In the genomic region with DNA sequence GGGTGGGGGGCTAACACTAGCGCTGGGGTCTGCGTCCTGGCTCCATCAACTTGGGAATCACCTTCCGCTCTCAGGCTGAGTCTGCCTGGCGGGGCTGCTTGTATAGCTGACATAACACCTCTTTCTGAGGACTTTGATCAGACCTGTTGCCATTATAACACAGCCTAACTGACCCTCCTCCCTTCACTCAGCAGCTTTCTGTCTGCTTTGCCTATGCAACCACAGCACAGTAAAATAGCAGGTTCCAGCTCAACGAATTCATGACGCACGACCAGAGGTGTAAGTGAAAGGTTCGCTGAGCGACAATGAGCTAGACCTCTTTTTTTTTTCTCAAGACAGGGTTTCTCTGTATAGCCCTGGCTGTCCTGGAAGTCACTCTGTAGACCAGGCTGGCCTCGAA, we compare ENCODE assay signal across 35 mouse cellular contexts. TPM values are rescaled to one million over a fixed set of nuclear protein-coding genes. Genes with fewer than 3 reads are reported as not detected.
DNase-seq lines count a peak whose midpoint lies in the region; ATAC-seq lines count a peak whose summit lies in the region.
"Had no signal": no experiment of that assay in that cellular context is flagged by ENCODE, and none has a peak within 500 bp of the region (broad histone marks: within the 10 kb centered on the region; RNA-seq: fewer than 3 reads in every experiment).

No protein-coding gene starts in this region.

- 84% methylated on average over 10 of the region's 10 CpGs for WGBS in heart, embryonic 13.5 days
- 65% methylated on average over 10 of the region's 10 CpGs for WGBS in kidney, embryonic 16.5 days
- 89% methylated on average over 10 of the region's 10 CpGs for WGBS in forebrain, embryonic 13.5 days

- intact Hi-C loops in heart, postnatal 36 days (cut with DNase I): loop anchor here (5.0 to 10.0 kb wide), 3 partner anchors 46 to 204 kb away; partner anchors contain the start of genes Ncoa5 and Pcif1

- DNase-seq in heart, postnatal 36 days: no peak
- peak; percentile 16 to 41 for DNase-seq in kidney, adult 8-10 months
- DNase-seq in B cell, adult 2 months: peak; percentile 32 to 44
- DNase-seq in kidney, postnatal 25 days: peak; percentile 18 to 57
- DNase-seq in frontal cortex, postnatal 36 days (ENCODE audit: low spot score in 2 of 2): no peak
- DNase-seq: adrenal gland, postnatal 25 days; cerebellum, adult 11-12 months; cerebellum, postnatal 10 days; gastrocnemius, postnatal 10 days; heart, postnatal 4 days; layer of hippocampus, postnatal 36 days; left cerebral cortex, postnatal 4 days; lung, postnatal 36 days; right cerebral cortex, adult 18-20 months; spleen, adult 18-20 months; thymus, postnatal 4 days had no signal

- H3K4me3 ChIP-seq in heart, embryonic 13.5 days: no peak overlapping the region
- H3K4me3 ChIP-seq in kidney, embryonic 16.5 days (ENCODE audit: low read length): no peak overlapping the region
- no peak overlapping the region for H3K4me3 ChIP-seq in forebrain, embryonic 13.5 days
- H3K4me3 ChIP-seq: embryonic facial prominence, embryonic 13.5 days; forebrain, embryonic 10.5 days; heart, embryonic 15.5 days; hindbrain, embryonic 13.5 days; liver, embryonic 15.5 days; lung, embryonic 15.5 days had no signal

- peak overlapping the region; percentile 4 for H3K9ac ChIP-seq in heart, embryonic 13.5 days
- no peak overlapping the region for H3K9ac ChIP-seq in kidney, embryonic 16.5 days (replicated peaks; ENCODE audit: low read length)
- H3K9ac ChIP-seq in forebrain, embryonic 13.5 days: no peak overlapping the region
- H3K9ac ChIP-seq: embryonic facial prominence, embryonic 13.5 days; heart, embryonic 15.5 days; hindbrain, embryonic 13.5 days; liver, embryonic 15.5 days; lung, embryonic 15.5 days had no signal

- no peaks in the 10 kb centered on the region for H3K27me3 ChIP-seq in heart, embryonic 13.5 days (replicated peaks)
- H3K27me3 ChIP-seq in kidney, embryonic 16.5 days (ENCODE audit: insufficient read depth, low read length): no peaks in the 10 kb centered on the region
- no peaks in the 10 kb centered on the region for H3K27me3 ChIP-seq in forebrain, embryonic 13.5 days
- H3K27me3 ChIP-seq: embryonic facial prominence, embryonic 13.5 days; heart, embryonic 15.5 days; hindbrain, embryonic 13.5 days; liver, embryonic 15.5 days; lung, embryonic 15.5 days had no signal

- H3K27ac ChIP-seq in heart, embryonic 13.5 days (replicated peaks): no peak overlapping the region
- no peak overlapping the region for H3K27ac ChIP-seq in kidney, embryonic 16.5 days (ENCODE audit: low read length)
- H3K27ac ChIP-seq in forebrain, embryonic 13.5 days: no peak overlapping the region
- H3K27ac ChIP-seq: embryonic facial prominence, embryonic 13.5 days; forebrain, embryonic 10.5 days; heart, embryonic 15.5 days; hindbrain, embryonic 13.5 days; liver, embryonic 15.5 days; lung, embryonic 15.5 days; stomach, postnatal 0 days had no signal

- H3K9me3 ChIP-seq in heart, embryonic 13.5 days: no peaks in the 10 kb centered on the region
- H3K9me3 ChIP-seq in kidney, embryonic 16.5 days (ENCODE audit: low read length): no peaks in the 10 kb centered on the region
- H3K9me3 ChIP-seq in forebrain, embryonic 13.5 days (replicated peaks): no peaks in the 10 kb centered on the region
- H3K9me3 ChIP-seq: embryonic facial prominence, embryonic 13.5 days; forebrain, embryonic 10.5 days; heart, embryonic 15.5 days; hindbrain, embryonic 13.5 days; liver, embryonic 15.5 days; lung, embryonic 15.5 days had no signal

- 0 out of 2 replicates have a peak overlapping the region, but pooled peaks have one; percentile 98 for H3K4me2 ChIP-seq in heart, embryonic 13.5 days
- no peak overlapping the region for H3K4me2 ChIP-seq in kidney, embryonic 16.5 days (replicated peaks; ENCODE audit: low read depth, low read length)
- no peak overlapping the region for H3K4me2 ChIP-seq in forebrain, embryonic 13.5 days
- H3K4me2 ChIP-seq: embryonic facial prominence, embryonic 13.5 days; hindbrain, embryonic 13.5 days; liver, embryonic 15.5 days; lung, embryonic 15.5 days; midbrain, embryonic 11.5 days had no signal

- H3K36me3 ChIP-seq in heart, embryonic 13.5 days: peaks cover 50% of the 10 kb centered on the region
- peaks cover 13% of the 10 kb centered on the region for H3K36me3 ChIP-seq in kidney, embryonic 16.5 days (ENCODE audit: insufficient read depth, low read length)
- H3K36me3 ChIP-seq in forebrain, embryonic 13.5 days (ENCODE audit: poor library complexity, severe bottlenecking): peaks cover 31% of the 10 kb centered on the region

- no peak for ATAC-seq in heart, embryonic 13.5 days (ENCODE audit: extremely low read depth, insufficient number of reproducible peaks, low FRiP score, low TSS enrichment)
- no peak for ATAC-seq in kidney, embryonic 16.5 days (ENCODE audit: low FRiP score, low TSS enrichment)
- ATAC-seq in forebrain, embryonic 13.5 days: no peak
- ATAC-seq: CD4-positive, CD25-positive, alpha-beta regulatory T cell, adult 4 months; forebrain, embryonic 16.5 days; midbrain, embryonic 16.5 days had no signal

- H3K4me1 ChIP-seq in heart, embryonic 13.5 days: peaks cover 31% of the 10 kb centered on the region
- H3K4me1 ChIP-seq in kidney, embryonic 16.5 days (ENCODE audit: insufficient read depth, low read length): peaks cover 9% of the 10 kb centered on the region
- H3K4me1 ChIP-seq in forebrain, embryonic 13.5 days: peaks cover 23% of the 10 kb centered on the region

RNA-seq across cellular contexts. Expression of gene Ctsa, which starts 1.6 kb away (rescaled TPM):
- 171 and 180 TPM in 2 replicates for polyA plus RNA-seq in heart, embryonic 13.5 days (2015; fragmentation: Nextera tagmentation; extraction: Ambion mirVana)
- 100 to 1,000 TPM; 103 to 106 TPM for total RNA-seq in heart, postnatal 36 days (2021)
- polyA plus RNA-seq in kidney, embryonic 16.5 days (2015; fragmentation: Nextera tagmentation; extraction: Ambion mirVana): 206 and 211 TPM in 2 replicates
- 82.7 and 91.6 TPM in 2 replicates for polyA plus RNA-seq in forebrain, embryonic 13.5 days (2015; fragmentation: Nextera tagmentation; extraction: Ambion mirVana)

RNA-seq across cellular contexts. Expression of gene Neurl2, which starts 2.2 kb away (rescaled TPM):
- polyA plus RNA-seq in heart, embryonic 13.5 days (2015; fragmentation: Nextera tagmentation; extraction: Ambion mirVana): 44.5 and 46.7 TPM in 2 replicates
- total RNA-seq in heart, postnatal 36 days (2021): 10 to 100 TPM; 46.2 to 51.4 TPM
- polyA plus RNA-seq in kidney, embryonic 16.5 days (2015; fragmentation: Nextera tagmentation; extraction: Ambion mirVana): 8.8 and 9.0 TPM in 2 replicates
- 4.0 and 4.2 TPM in 2 replicates for polyA plus RNA-seq in forebrain, embryonic 13.5 days (2015; fragmentation: Nextera tagmentation; extraction: Ambion mirVana)

RNA-seq across cellular contexts. Expression of gene Spata25, which starts 2.7 kb away (rescaled TPM):
- polyA plus RNA-seq in heart, embryonic 13.5 days (2015; fragmentation: Nextera tagmentation; extraction: Ambion mirVana): not detected in 2 replicates
- under 1 TPM; 0.46 to 0.78 TPM for total RNA-seq in heart, postnatal 36 days (2021)
- not detected in 2 replicates for polyA plus RNA-seq in kidney, embryonic 16.5 days (2015; fragmentation: Nextera tagmentation; extraction: Ambion mirVana)
- polyA plus RNA-seq in forebrain, embryonic 13.5 days (2015; fragmentation: Nextera tagmentation; extraction: Ambion mirVana): not detected in 2 replicates
- total RNA-seq: adrenal gland, adult 18-20 months; adrenal gland, postnatal 25 days; common myeloid progenitor, adult 5-6 weeks; layer of hippocampus, postnatal 36 days; megakaryocyte, adult 5-6 weeks; neutrophil, adult 5-6 weeks had no signal
- polyA plus RNA-seq: CD4-positive, CD25-positive, alpha-beta regulatory T cell, adult 4 months; embryonic facial prominence, embryonic 13.5 days; heart, embryonic 15.5 days; hindbrain, embryonic 13.5 days; liver, embryonic 15.5 days; lung, embryonic 15.5 days; midbrain, embryonic 11.5 days; midbrain, embryonic 16.5 days; neural tube, embryonic 11.5 days; stomach, postnatal 0 days had no signal

RNA-seq across cellular contexts. Expression of gene Zswim1, which starts 8.5 kb away (rescaled TPM):
- 8.7 and 9.0 TPM in 2 replicates for polyA plus RNA-seq in heart, embryonic 13.5 days (2015; fragmentation: Nextera tagmentation; extraction: Ambion mirVana)
- 1 to 10 TPM; 4.2 to 4.5 TPM for total RNA-seq in heart, postnatal 36 days (2021)
- polyA plus RNA-seq in kidney, embryonic 16.5 days (2015; fragmentation: Nextera tagmentation; extraction: Ambion mirVana): 21.7 and 22.3 TPM in 2 replicates
- polyA plus RNA-seq in forebrain, embryonic 13.5 days (2015; fragmentation: Nextera tagmentation; extraction: Ambion mirVana): 22.1 and 23.2 TPM in 2 replicates

RNA-seq across cellular contexts. Expression of gene Zswim3, which starts 26.1 kb away (rescaled TPM):
- polyA plus RNA-seq in heart, embryonic 13.5 days (2015; fragmentation: Nextera tagmentation; extraction: Ambion mirVana): 5.0 and 5.4 TPM in 2 replicates
- total RNA-seq in heart, postnatal 36 days (2021): 1 to 10 TPM; 2.5 to 2.7 TPM
- 10.6 and 11.9 TPM in 2 replicates for polyA plus RNA-seq in kidney, embryonic 16.5 days (2015; fragmentation: Nextera tagmentation; extraction: Ambion mirVana)
- polyA plus RNA-seq in forebrain, embryonic 13.5 days (2015; fragmentation: Nextera tagmentation; extraction: Ambion mirVana): 11.7 and 12.1 TPM in 2 replicates

Comparison
In these comparisons a context has a peak if more than half of its experiments do, and no peak if none do; other contexts are left out.
1. DNase-seq: peak in kidney, adult 8-10 months (2 of 2), B cell, adult 2 months (2 of 2) and kidney, postnatal 25 days (2 of 2); none in heart, postnatal 36 days (0 of 2) and frontal cortex, postnatal 36 days (0 of 2).